Mouse (Mus musculus) left cerebral cortex, postnatal 4 days (tissue): Measurements from ENCODE around the gene Ptpa. TPM values are rescaled to one million over a fixed set of nuclear protein-coding genes. Genes with fewer than 3 reads are reported as not detected.

Source experiments
- DNase-seq: peaks from one replicate; pipeline ENCODE4 v3.0.0-alpha.2; 2022
- intact Hi-C: fragments of 180-260 bp; cut with DNase I; formaldehyde crosslinking; loops from one replicate; pipeline ENCODE4 v1.15.1; 2025
- total RNA-seq, 2 experiments: library from RNA; stranded (reverse); gene quantifications; 2 replicates each; pipeline ENCODE4 v1.2.3; 2021

Ptpa gene
- total RNA-seq, 2 experiments from 2014 or later, result 145 to 153 TPM

DNA sequence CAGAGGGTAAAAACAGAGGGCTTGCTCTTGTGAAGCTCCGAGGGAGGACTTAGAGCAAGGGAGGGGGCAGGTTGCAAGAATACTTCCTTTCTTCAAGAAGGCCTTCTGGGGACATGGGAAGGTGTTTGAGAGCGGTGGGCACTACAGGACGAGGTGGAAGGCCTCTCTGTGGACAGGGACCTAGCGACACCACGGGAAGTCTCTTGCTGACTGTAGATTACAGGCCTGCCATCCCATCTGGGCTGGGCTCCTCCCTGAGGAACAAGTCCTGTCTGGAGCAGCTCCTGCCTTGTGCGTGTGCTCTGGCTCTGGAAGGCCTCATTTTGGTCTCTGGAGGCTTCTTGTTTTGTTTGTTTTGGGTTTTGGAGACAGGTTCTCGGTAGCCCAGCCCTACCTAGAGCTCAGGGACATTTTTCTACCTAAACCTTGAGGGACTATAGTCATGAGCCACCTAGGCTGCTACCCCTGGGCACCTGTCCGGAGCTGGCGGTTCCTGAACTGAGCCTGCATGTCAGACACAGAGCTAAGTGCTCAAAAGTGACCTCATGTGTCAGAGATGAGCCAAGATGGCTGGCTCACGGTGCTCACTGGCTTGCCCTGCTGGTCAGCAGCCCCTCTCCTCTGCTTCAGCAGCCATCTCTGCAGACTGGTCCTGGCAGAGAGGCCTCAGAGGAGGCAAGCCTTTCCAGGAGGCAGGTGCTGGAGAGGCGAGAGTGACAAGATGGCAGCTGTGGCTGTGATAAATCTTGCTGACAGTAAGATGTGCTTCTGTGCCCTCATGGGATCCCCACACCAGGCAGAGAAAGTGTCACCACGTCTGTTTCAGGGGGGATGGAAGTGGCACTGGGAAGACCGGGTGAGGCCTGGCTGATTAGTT, 40.5 kb downstream of the Ptpa start:
- no peak for DNase-seq
- intact Hi-C loops, result no loop called here

DNA sequence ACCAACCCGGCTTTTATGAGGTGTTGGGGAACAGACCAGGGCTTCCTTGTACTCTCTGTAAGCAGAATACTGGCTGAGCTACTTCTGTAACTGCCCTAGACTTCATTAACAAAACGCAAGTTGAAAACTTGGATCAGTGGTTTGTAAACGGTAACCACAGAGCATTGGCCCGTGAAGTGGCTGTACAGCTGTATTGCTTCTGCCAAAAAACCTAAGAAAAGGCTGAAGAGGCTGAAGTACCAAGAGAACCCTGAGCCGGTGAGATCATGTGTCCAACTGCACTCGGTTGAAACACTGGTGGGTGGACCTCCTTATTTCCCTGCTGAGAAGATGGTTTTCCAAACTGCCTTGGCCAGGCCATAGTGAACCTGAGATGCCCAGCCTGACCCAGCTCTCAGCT, 42.5 kb downstream of the Ptpa start:
- DNase-seq, result no peak
- intact Hi-C loops, result no loop called here

DNA sequence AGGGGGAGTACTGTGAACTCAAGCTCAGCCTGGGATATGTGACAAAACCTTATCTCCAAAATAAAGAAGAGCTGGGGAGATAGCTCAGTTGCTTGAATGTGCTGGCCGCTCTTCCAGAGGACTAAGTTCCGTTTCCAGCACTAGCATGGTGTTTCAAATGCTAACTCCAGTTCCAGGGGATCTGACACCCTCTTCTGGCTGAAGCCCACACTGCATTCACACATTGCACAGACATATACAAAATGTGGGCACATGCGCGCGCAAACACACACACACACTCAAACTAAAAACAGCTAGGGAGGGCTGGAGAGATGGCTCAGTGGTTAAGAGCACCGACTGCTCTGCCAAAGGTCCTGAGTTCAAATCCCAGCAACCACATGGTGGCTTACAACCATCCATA, 43.4 kb downstream of the Ptpa start:
- DNase-seq, result no peak
- intact Hi-C loops, result no loop called here

DNA sequence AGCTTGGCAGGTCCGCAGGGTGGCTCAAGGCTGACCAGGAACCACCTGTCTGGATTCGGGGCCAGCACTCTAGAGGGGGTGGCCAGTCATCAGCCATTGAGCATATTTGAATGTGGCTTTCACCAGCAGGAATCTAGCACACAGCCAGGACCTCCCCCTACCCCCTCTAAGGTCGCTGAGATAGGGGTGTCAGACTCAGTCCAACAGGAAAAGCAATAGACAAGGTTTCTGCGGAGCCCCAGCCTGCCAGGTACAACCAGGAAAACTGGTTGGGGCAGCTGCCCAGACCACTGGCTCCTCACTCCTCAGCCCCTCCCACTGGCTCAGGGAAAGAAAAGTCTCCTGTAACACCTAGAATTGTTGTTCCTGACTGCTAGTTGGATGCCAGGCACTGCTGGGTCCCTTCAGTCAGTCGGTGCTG, 47.5 kb downstream of the Ptpa start:
- intact Hi-C loops, result no loop called here
- DNase-seq, result no peak

DNA sequence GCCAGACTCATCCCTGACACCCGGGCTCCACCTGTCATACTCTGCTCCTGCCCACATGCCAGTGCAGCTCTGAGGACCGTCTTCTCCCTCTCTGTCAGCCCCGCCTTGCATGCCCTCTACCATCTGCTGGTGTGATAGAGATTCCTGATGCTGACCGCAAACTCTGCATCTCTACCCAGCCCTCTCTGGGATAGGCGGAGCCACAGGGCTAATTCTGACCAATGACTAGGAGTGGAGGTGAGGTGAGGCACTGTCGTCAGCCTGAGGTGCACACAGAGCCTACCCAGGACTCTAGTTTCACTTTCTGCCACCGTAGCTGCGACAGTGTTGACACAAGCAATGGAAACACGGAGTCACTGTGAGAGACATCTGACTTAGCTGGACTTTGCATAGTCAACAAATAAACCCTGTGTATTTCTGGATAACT, 48.1 kb downstream of the Ptpa start:
- intact Hi-C loops, result no loop called here
- peak; percentile 50 for DNase-seq

DNA sequence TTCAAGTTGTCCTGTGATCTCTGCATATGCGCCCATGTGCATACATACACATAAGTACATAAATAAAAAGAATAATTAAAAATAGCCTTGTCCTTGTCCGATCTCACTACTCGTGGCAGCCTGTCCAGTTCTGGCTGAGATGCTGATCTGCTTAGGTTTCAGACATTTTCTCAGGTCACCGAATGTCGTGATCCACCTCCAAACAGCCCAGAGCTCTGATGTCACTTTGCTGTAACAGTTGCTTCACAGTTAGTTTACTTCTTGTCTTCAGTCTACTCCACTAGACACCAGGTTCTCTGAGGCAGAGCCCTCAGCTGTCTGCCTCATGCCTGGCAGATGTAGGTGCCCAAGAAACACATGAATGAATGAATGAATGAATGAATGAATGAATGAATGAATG, 48.6 kb downstream of the Ptpa start:
- no peak for DNase-seq
- intact Hi-C loops, result no loop called here

DNA sequence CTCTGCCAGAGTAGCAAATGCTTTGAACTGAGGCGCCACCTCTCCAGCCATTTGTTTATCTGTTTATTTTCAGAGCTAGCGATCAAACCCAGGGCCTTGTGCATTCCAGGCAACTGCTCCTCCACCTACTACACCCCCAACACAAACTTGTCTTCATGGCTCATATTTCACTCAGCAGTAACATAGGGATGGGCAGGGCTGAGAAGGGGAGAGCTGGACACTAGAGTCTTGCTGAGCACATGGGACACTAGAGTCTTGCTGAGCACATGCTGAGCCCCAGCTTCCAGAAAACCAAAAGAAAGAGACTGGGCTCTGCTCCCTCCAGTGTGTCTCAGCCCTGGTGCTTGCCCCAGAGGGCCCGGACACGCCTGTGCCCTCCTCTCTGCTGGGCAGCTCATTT, 50.9 kb downstream of the Ptpa start:
- intact Hi-C loops, result no loop called here
- DNase-seq, result no peak

DNA sequence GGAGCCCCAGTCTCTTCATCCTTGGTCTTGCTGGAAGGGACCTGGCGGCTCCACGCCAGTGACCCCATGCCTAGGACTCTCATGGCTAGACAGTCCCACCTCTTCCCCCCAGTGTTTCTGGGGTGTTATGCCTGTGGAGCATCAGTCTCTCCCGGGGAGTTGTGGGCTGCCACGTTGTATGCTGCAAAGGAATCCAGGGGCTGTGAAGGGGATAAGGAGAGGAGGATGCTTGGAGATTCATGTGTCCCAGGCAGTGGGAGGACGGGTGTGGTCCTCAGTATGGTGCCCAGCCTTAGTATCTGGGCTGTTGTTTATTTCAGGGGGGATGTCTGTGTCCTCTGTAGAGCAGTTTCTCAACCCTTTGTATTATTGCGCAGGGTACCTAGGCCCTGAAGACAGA, 53.2 kb downstream of the Ptpa start:
- DNase-seq, result no peak
- intact Hi-C loops, result no loop called here

DNA sequence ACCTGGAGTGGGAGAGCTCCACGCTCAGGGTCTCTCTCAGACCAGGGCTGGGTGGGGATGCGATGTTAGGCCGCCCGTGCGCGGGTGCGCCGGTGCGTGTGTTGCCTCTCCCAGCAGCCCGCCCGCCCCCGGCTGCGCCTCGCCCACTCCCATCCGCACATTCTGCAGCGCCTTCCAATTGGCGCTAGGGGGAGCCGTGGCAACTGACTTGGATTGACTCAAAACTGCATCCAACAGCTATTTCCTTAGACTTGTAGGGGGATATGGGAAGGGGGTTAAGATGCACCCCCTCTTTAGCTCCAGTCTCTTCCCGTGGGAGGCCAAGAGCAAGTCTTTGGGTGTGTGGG, 53.9 kb downstream of the Ptpa start:
- intact Hi-C loops, result loop anchor here (5.0 to 10.0 kb wide), 3 partner anchors 123 to 245 kb away; no protein-coding TSS in a partner anchor
- DNase-seq, result peak; percentile 89

DNA sequence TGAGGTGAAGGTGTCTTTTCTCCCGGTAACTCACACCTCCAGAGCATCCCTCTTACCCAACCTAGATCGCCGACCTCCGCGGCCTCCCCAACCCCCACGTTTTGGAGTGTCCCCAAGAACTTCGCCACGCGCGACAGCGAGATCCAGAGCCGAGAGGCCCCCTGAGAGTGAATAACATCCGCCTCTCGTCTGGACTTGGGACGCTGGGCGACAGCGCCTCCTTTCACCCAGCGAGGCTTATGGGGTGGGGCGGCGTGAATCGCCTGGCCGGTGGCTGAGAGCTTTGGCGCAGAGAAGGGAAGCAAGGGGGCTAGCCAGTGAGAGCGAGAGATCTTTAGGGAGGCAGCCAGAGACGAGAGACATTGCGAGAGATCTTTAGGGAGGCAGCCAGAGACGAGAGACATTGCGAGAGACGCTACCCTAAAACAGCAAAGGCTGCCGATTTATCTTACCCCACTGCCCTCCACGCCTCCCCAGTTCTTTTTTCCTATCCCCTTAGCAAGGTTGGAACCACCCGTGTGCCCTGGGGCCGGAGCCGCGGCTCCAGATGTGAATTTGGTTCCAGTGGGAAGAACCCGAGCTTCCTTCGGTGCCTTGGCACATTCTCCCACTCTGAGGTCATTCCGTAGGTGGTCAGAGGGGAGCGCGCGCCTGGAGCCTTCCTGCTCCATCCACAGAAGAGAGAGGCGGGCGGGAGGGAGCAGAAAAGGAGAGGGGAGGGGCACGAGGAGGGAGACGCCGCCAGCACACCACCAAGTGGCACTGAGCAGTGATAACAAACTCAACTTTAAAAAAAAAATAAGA, 54.5 kb downstream of the Ptpa start:
- DNase-seq, result peak; percentile 74
- intact Hi-C loops, result loop anchor here (5.0 to 10.0 kb wide), 3 partner anchors 122 to 244 kb away; no protein-coding TSS in a partner anchor

DNA sequence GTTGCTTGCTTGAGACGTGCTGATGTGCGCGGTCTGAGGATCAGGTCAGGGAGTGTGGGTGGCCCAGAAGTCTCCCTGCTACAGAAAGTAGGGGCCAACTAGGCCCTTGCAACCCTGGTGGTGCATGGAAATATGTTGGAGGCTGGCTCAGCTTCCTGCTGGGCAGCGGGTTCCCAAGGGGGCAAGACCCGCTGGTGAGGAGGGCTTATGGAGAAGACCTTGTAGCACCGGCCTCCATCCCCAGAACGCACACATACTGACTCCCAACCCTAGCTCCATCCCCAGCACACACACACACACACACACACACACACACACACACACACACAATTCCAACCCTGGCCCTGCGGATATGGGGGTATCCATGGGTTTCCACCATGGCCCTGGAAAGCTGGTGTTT, 55.2 kb downstream of the Ptpa start:
- intact Hi-C loops, result loop anchor here (5.0 to 10.0 kb wide), 3 partner anchors 121 to 244 kb away; no protein-coding TSS in a partner anchor
- DNase-seq, result peak; percentile 40

DNA sequence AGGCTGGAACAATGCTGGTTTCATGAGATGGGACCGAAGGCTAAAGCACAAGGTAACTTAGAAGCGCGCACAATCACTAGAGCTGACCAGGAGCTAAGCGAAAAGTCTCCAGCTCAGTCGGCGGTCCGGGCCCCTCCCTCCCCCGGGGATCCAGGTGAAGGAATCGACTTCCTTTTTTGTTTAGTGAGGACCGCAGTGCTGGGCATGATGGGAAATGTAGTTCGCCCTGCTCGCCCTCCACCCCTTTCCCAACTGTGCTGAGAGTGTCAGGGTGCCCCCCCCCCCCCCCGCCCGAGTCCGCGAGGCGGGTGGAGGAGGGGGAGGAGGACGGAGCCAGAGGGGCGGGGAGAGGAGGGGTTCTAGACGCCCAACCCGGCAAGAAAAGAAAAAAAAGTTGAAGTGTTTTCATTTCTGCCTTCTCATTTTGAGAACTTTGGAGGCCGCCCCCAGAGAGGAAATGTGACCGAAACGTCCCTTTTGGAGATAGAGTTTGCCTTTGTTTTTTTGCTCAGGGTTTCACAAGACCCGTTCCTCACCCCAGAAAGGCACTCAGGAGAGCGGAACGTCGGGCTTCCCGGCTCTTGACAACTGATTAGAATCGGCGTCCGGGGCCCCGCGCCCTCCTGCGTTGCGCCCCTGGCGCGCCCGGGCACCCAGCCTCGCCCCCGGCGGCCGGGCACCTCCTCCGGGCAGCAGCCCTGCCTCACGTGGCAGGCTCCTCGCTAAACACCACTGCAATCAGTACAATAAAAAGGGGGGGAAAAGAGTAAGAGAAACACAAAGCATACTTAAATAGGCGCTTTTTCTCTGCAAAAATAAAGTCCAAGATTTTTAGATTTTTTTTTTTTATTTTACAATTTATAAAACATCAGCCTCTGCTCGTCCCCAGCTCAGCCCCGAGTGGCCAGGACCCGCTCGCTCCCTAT, 56.2 kb downstream of the Ptpa start:
- intact Hi-C loops, result loop anchor here (5.0 to 10.0 kb wide), 3 partner anchors 120 to 243 kb away; no protein-coding TSS in a partner anchor
- DNase-seq, result peak; percentile 78

DNA sequence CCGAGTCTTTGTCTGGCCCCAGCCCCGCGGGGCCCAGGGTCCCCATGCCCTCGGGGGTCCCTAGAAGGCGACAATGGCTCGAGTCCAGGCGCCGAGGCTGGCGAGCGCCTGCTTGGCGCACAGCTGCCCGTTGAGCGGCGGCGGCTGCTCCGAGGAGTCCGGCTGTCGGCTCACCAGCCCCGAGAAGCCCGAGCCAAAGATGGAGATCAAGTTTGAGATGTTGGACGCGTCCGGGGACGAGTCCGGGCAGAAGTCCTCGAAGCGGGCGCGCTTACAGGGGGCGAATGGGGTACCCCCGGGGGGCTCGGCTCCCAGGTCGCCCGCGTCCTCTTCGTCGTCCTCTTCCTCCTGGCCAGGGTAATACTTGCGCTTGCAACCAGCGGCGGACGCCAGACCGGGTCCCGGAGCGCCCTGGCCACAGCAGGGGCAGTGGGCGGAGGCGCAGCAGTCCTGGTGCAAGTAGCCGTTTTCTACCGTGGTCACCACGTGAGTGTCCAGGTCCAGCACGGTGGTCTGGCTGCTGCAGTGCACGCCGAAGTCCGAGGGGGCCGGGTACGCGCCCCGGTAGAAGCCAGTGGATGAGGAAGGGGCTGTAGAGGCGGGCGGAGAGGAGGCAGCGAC, 57.0 kb downstream of the Ptpa start:
- intact Hi-C loops, result loop anchor here (5.0 to 10.0 kb wide), 3 partner anchors 119 to 242 kb away; no protein-coding TSS in a partner anchor
- peak; percentile 65 for DNase-seq

DNA sequence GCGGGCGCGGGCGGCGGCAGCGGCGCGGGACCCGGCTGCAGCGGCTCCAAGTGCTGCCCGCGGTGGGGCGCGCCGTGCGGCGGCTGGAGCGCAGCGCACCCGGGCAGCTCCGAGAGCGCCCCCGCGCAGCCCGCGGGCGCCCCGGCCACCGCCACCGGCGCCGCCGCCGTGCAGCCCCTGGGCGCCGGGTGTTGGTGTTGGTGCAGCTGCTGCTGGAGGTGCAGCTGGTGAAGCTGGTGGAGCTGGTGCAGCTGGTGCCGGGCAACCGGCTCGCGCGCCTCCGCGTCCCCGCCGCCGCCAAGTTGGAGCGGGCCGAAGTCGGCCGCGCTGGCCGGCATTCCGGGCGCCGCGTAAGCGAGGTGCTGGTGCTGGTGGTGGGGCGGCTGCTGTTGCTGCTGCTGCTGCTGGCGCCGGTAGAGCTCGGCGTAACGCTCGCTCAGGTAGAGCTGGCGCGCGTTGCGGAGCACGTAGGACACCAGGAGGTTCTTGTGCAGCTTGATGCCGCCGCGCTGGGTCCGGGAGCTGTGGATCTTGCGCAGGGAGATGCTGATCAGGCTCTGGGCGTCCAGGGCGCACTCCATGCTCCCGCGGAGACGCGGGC, 57.7 kb downstream of the Ptpa start:
- intact Hi-C loops, result loop anchor here (5.0 to 10.0 kb wide), 3 partner anchors 119 to 241 kb away; no protein-coding TSS in a partner anchor
- DNase-seq, result no peak

DNA sequence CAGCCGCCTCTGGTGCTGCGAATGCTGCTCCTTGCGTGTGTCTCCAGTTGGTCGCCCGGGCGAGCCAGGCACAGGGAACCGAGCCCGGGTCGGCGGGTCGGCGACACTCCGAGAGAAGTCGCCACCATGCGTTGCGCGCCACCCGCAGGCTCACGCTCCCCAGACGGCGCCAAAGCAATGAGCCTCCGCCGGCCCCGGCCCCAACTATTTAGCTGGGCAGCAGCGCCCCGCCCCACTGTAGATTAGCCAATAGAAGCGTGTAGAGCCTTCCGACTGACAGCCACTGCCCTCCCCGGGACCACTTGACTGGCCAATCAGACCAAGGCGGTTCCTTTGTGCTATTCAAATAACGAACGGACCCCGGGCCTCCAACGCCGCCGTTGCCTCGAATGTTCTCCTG, 58.2 kb downstream of the Ptpa start, which contains the start of gene Ier5l:
Gene Ier5l, minus strand, starts transcription at position 181 of the 400 bp plus-strand sequence.
- intact Hi-C loops, result loop anchor here (5.0 to 10.0 kb wide), 3 partner anchors 118 to 241 kb away; no protein-coding TSS in a partner anchor
- peak; percentile 97 for DNase-seq

DNA sequence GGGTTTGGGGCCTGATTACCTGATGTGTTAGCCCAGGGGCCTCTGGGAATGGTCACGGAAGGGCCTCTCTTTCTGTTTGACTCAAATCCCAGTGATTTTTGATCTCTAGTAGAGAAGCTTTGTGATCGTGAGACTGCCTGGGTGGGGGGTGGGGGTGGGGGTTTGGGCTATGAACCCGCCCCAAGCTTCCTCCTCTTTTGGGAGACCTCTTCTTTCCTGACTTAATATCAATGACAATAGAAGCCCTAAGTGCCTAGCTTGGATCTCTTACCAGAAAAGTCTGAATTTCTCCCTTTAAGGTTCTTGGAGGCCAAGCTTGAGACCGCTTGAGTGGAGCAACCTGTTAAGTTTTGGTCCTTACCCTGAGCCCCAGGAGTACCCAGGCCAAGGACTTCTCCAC, 58.9 kb downstream of the Ptpa start:
- DNase-seq, result no peak
- intact Hi-C loops, result loop anchor here (5.0 to 10.0 kb wide), 3 partner anchors 118 to 240 kb away; no protein-coding TSS in a partner anchor

DNA sequence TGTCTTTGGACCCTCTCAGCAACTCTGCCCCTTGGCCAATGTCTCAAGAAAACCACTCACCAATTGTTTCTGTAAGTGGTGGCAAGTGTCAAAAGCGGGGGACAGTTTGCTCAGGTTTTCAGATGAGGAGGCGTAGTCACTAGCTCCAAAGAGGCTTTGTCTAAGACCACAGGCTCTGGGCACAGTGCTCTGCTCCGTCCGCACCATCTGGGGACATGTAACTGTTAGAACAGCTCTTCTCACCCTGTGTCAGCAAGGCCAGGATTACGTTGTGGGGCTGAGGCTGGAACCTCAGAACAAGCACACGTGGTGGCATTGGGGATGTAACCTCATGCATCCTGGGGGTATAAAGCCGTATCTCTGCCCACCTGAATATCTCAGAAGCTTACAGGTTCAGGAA, 59.6 kb downstream of the Ptpa start:
- intact Hi-C loops, result loop anchor here (10.0 kb wide), 1 partner anchor 239 kb away; no protein-coding TSS in a partner anchor
- no peak for DNase-seq

DNA sequence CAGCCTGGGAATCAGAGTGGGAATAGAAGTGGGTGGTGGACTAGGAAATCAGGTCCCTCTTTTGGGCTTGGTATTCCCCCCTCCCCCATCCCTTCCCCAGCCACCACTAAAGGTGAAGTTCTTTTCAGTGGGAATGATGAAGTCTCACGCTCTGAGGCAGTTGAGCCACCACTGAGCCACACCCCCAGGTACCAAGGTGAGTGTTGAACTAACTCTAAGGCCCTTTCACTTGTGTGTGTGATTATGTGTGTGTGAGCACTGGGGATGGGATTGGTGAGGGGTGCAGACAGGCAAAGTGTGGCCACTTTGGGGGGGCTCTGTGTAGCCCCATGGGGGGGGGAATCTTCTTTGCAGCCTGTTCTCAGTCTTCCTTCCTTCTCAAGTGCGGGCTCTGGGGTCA, 60.4 kb downstream of the Ptpa start:
- DNase-seq, result no peak
- intact Hi-C loops, result loop anchor here (10.0 kb wide), 1 partner anchor 239 kb away; no protein-coding TSS in a partner anchor

DNA sequence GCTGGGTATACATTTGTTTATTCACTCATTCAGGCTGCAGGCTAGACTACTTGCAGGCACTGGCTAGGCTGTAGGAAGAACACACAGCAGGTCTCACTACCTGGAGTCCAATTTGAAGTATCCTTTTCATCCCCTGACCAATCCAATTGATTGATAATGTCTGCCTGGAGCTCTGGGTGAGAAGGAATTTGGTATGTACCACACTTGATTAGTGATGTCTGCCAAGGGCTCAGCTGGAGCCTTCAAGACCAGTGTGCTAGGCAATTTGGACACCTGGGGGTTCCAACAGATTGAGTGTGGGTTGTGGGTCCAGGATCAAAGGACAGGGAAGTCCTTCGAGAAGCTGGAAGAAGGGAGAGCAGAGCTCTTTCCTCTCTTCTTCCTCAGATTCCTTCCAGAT, 62.7 kb downstream of the Ptpa start:
- no peak for DNase-seq
- intact Hi-C loops, result loop anchor here (10.0 kb wide), 1 partner anchor 236 kb away; no protein-coding TSS in a partner anchor
